Mouse (Mus musculus) liver, embryonic 14.5 days (tissue): Measurements from ENCODE around the gene Mpc1. TPM values are rescaled to one million over a fixed set of nuclear protein-coding genes. Genes with fewer than 3 reads are reported as not detected.
"Not testable (repeated sequence)": the region's sequence is repeated elsewhere in the genome, so short reads cannot be mapped to it uniquely, and the experiment has no call there.

Experiments used
- ATAC-seq: fragments of 200-750 bp; cut with Nextera tagmentation; 2 replicates; pipeline ENCODE4 v1.8.0; 2017; ENCODE audit warnings: moderate number of reproducible peaks, mild to moderate bottlenecking, moderate library complexity; ENCODE audit not compliant: insufficient read depth
- DNase-seq, 3 experiments: peaks; one replicate each; pipeline ENCODE4 v3.0.0-alpha.2; 2012 to 2013; ENCODE audit warnings: low read depth in 3 of 3, low spot score in 3 of 3
- H3K27ac ChIP-seq: fragments of 300-500 bp; sonication (generic); 2 replicates; pipeline ENCODE4 v1.5.1; 2014; ENCODE audit warnings: moderate library complexity, mild to moderate bottlenecking, control low read depth, inconsistent platforms
- H3K27me3 ChIP-seq: fragments of 300-500 bp; sonication (generic); 2 replicates; pipeline ENCODE4 v1.6.1; 2014; ENCODE audit warnings: mild to moderate bottlenecking, low read length, moderate library complexity; ENCODE audit not compliant: control insufficient read depth, insufficient read depth
- H3K36me3 ChIP-seq: fragments of 300-500 bp; sonication (generic); replicated peaks from 2 replicates; pipeline ENCODE4 v1.6.1; 2014; ENCODE audit warnings: low read depth; ENCODE audit not compliant: control insufficient read depth, insufficient read depth
- H3K4me1 ChIP-seq, 2 experiments: fragments of 200-500 bp in 1 of 2; fragments of 300-500 bp in 1 of 2; sonication (generic) in 1 of 2; replicated peaks; 2 replicates each; pipeline ENCODE4 v1.6.1; 2012 to 2014; ENCODE audit warnings: antibody characterized with exemption in 1 of 2, inconsistent platforms in 1 of 2, low read length in 1 of 2; ENCODE audit not compliant: control insufficient read depth in 2 of 2, insufficient read depth in 2 of 2
- H3K4me2 ChIP-seq: fragments of 300-500 bp; sonication (generic); 2 replicates; pipeline ENCODE4 v1.6.1; 2014; ENCODE audit warnings: low read depth, mild to moderate bottlenecking, control low read depth, moderate library complexity
- H3K4me3 ChIP-seq, 2 experiments: fragments of 200-500 bp in 1 of 2; fragments of 300-500 bp in 1 of 2; sonication (generic) in 1 of 2; 2 replicates each; pipeline ENCODE4 v1.5.1; 2012 to 2014; ENCODE audit warnings: low read depth in 2 of 2, low read length in 2 of 2, mild to moderate bottlenecking in 2 of 2, control low read depth in 1 of 2, inconsistent platforms in 1 of 2, moderate library complexity in 1 of 2; ENCODE audit not compliant: insufficient read depth in 1 of 2
- H3K9ac ChIP-seq: fragments of 300-500 bp; sonication (generic); replicated peaks from 2 replicates; pipeline ENCODE4 v1.6.1; 2014; ENCODE audit warnings: mild to moderate bottlenecking, control low read depth, moderate library complexity
- H3K9me3 ChIP-seq: fragments of 300-500 bp; sonication (generic); 2 replicates; pipeline ENCODE4 v1.6.1; 2016; ENCODE audit warnings: low read length, mixed read lengths; ENCODE audit not compliant: control insufficient read depth
- CTCF ChIP-seq: IDR thresholded peaks from 2 replicates; pipeline ENCODE4 v1.5.1; 2016; ENCODE audit warnings: antibody characterized with exemption, low read depth, control low read depth
- EP300 ChIP-seq: IDR thresholded peaks from 2 replicates; pipeline ENCODE4 v1.6.1; 2016; ENCODE audit warnings: antibody characterized with exemption, low read depth
- WGBS: fragments of 180-500 bp; shearing (Covaris S2); extraction: QIAGEN DNeasy Blood & Tissue Kit; methylation state at CpG from one replicate; pipeline ENCODE4 v1.1.7; 2014; ENCODE audit not compliant: insufficient replicate concordance; 5-methylcytosine and 5-hydroxymethylcytosine counted together
- polyA plus RNA-seq, 2 experiments: library from polyadenylated mRNA; depleted of rRNA in 1 of 2; stranded (reverse) in 1 of 2; unstranded in 1 of 2; fragments of >200 nt; fragmentation: Nextera tagmentation in 1 of 2; extraction: Ambion mirVana in 1 of 2; gene quantifications; 2 replicates each; pipeline versions ENCODE4 v1.2.1 to v1.2.3; 2012 to 2014

Gene Mpc1
- polyA plus RNA-seq, 2 experiments: 50.5 to 151 TPM

DNA sequence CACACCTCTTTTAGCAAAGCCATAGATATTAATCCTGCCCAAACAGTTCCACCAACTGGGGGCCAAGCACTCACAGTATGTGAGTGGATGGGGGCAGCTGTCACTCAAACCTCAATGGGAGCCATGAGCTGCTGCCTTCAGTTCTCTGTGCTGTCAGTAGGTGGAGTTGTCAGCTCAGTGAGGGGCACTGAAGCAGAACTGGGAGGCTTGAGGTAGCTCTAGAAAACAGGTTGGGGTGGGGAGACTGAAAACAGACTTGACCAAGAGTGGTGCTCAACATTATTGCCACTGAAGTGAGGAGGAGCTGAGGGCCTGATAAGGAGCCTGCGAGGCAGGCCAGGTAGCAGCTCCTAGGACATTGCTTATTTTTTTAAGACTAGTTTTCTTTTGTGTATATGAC lies 33.5 kb downstream of the Mpc1 start:
- Histone ChIP-seq H3K4me3 (no peak overlapping the region), H3K9me3 (no peaks in the 10 kb centered on the region), H3K4me2 (no peak overlapping the region), H3K27me3 (no peaks in the 10 kb centered on the region), H3K4me1 (peaks cover 8 to 17% of the 10 kb centered on the region in 2 experiments; a peak in 3 of 4 replicates), H3K27ac (no peak overlapping the region), H3K36me3 (no peaks in the 10 kb centered on the region), H3K9ac (no peak overlapping the region)
- TF ChIP-seq CTCF: peak; percentile 57
- no peak for TF ChIP-seq EP300
- 54% methylated on average over 1 of the region's 1 CpGs for WGBS
- DNase-seq (no peak), ATAC-seq (no peak)

- not testable (repeated sequence) for DNase-seq, H3K4me2 ChIP-seq, H3K36me3 ChIP-seq, H3K4me3 ChIP-seq, H3K27ac ChIP-seq, ATAC-seq, H3K4me1 ChIP-seq, H3K9me3 ChIP-seq, H3K27me3 ChIP-seq, H3K9ac ChIP-seq
- 88% methylated on average over 9 of the region's 11 CpGs for WGBS
Observed at GRCm38 (mm10) chr17:8326877-8327276, 44.2 kb downstream of the Mpc1 start.

GRCm38 (mm10) chr17:8328511-8329174 lies 45.9 kb downstream of the Mpc1 start:
- no peak for TF ChIP-seq EP300
- TF ChIP-seq CTCF: peak; percentile 78
- no peaks in the 10 kb centered on the region for H3K9me3 ChIP-seq
- H3K27ac ChIP-seq: no peak overlapping the region
- DNase-seq (no peak), ATAC-seq (0 out of 2 replicates have a peak, but pooled peaks have one; percentile 18)
- 57% methylated on average over 7 of the region's 7 CpGs for WGBS
- H3K4me1 ChIP-seq: no peaks in the 10 kb centered on the region
- H3K4me3 ChIP-seq: no peak overlapping the region
- H3K36me3 ChIP-seq: peaks cover 4% of the 10 kb centered on the region
- no peaks in the 10 kb centered on the region for H3K27me3 ChIP-seq
- no peak overlapping the region for H3K9ac ChIP-seq
- H3K4me2 ChIP-seq: no peak overlapping the region

DNA sequence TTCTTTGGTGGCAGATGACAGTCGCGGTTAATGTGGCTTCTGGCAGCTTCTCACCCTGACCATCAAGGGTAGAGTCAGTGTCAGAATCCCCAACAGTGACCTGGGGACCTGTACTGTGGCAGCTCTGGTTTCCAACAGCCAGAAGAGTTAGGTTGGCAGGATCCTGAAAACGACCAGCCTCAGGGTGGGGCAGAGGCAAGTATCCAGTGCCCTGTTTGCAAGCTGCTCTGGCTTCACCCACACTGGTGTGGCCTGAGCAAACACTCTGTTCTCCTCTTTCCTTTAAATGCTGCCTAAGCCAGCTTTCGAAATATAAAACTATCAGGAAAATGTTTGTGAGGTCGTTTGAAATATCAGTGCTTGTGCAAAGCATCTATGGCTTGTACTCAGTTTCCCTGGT lies 47.9 kb downstream of the Mpc1 start:
- Histone ChIP-seq H3K36me3 (peaks cover 4% of the 10 kb centered on the region), H3K27ac (no peak overlapping the region), H3K4me2 (no peak overlapping the region), H3K27me3 (no peaks in the 10 kb centered on the region), H3K9me3 (no peaks in the 10 kb centered on the region), H3K4me3 (no peak overlapping the region), H3K9ac (no peak overlapping the region), H3K4me1 (no peaks in the 10 kb centered on the region)
- DNase-seq (no peak), ATAC-seq (no peak)
- 46% methylated on average over 5 of the region's 5 CpGs for WGBS
- TF ChIP-seq EP300: no peak

DNA sequence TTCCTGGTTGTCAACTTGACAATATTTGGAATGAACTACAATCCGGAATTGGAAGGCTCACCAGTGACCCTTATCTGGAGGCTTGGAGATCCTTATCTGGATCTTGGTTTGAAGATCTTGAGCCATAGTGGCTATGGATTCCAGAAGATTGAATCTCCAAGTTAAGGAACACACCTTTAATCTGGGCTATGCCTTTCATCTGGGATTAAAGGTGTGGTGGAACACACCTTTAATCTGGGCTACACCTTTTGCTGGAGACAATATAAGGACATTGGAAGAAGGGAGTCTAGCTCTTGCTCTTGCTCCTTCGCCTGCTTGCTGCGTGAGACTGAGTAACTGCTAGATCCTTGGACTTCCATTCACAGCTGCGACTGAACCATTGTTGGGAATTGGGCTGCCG lies 54.5 kb downstream of the Mpc1 start, which contains the start of gene Prr18:
TSS of gene Prr18 (plus strand) at position 301 of the 400 bp plus-strand sequence.
- not testable (repeated sequence) for ATAC-seq, H3K9ac ChIP-seq, DNase-seq, H3K36me3 ChIP-seq, H3K4me2 ChIP-seq, H3K27ac ChIP-seq, H3K4me1 ChIP-seq, H3K4me3 ChIP-seq, H3K9me3 ChIP-seq
- no CpG with 5 or more reads among the region's 5 CpGs for WGBS
- H3K27me3 ChIP-seq: peaks cover 30% of the 10 kb centered on the region
